Mouse (Mus musculus): ENCODE measurements around the gene Gm15013.
"Not testable (repeated sequence)": the region's sequence is repeated elsewhere in the genome, so short reads cannot be mapped to it uniquely, and the experiment has no call there.

Gene Gm15013

DNA sequence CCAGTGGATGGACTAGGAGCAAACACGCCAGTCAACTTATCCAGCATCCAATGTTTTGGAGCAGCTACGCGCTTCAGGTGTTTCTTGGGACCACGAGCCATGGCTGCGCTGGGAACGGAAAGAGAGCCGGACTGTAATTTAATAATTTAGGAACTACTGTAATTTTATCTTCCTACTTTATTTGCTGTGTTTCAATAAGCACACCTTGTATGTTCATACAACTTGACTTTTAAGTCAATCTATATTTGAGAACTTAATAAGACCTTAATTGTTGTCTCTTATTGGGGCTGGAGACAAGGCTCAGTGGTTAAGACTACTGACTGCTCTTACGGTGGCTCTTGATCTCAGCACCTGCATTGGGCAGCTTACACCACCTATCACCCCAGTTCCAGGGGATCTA lies at the start of gene Gm15013:
TSS of gene Gm15013 (minus strand) at position 101 of the 400 bp plus-strand sequence.
- DNase-seq = no peak

DNA sequence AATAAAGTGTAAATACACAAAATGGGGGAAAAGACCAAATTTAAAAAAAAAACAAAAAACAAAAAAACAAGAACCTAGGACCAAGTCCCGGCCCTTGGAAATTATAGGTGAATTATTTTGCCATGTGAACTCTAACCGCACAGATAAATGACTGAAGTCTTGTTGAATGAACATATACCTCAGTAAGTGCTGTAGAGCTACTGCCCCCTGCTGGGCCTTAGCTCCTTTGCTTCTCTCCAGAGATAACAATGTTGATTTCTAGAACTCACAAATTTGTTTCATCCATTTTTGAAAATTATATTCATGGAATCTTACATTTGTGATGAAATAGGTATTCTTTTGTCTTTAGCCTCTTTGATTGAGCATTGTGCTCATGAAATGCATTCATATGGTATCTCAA lies 48.3 kb upstream of the Gm15013 start:
- no peak for DNase-seq

DNA sequence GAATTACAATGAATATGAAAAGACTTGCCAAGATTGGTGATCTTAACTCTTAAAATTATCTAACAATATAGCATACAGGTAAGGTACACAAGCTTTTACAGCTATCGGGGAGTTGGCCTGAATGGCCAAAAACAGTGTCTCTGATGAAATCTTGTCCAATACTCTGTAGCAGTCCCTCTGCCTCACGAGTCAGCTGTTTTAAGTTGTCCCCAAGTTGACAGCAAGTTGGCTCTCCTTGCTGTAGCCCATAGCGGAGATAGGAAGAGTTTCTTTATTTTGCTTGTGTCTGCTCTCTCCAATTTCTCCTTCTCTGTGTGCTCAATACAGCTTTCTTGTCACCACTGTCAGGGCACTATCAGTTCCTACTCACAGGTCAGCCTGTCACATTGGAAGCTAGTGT lies 44.4 kb upstream of the Gm15013 start:
- DNase-seq = not testable (repeated sequence)

DNA sequence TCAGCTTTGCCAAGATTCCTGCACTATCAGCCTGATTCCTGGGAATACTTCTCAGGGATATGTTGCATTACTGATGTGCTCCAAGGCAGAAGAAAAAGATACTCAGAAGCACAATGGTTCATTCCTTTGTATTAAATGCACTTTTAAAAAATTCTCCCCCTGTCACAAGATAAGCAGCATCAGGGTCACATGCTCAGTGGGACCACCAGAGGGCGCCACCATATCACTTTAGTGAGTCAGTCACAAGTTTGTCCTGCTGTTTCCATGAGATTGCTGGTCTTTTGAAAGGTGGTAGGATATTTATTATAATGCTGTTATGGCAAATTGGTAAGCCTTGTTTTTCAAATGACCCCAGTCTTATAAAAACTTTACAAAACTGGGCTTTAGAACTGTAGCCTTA lies 37.6 kb upstream of the Gm15013 start:
- peak; percentile 30 for DNase-seq

DNA sequence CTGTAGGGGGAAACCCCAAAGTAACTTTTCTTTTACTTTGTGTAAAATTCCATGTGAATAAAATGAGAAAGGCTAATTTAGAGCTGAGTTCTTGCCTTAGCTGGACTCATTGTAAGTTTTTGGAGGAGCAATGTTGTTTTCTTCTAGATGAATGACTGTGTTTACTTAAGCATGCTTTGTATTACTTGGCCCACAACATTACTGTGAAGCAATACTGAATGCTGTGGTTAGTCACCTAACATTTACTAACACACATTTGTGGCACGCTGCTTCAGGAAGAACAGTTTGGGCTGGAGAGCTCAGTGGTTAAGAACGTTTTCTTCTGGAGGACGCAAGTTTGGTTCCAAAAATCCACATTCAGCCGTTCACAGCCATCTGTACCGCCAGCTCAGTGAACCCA lies 22.8 kb upstream of the Gm15013 start:
- DNase-seq = no peak

DNA sequence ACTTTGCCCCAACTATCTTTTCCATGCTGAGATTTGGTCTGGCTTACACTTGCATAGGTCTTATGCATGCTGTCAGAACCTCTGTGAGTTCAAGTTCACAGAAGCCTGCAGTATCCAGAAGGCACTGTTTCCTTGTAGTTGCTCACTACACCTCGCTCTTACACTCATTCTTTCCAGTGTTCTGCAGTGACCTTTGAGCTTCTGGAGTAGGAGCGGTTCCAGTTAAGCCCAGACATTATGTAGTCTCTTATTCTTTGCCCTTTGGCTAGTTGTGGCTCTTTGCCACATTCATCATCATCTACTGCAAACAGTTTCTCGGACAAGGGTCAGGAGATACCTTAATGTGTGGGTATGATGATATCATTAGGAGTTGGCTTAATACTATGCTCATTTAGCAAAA lies 16.3 kb upstream of the Gm15013 start:
- no peak for DNase-seq

DNA sequence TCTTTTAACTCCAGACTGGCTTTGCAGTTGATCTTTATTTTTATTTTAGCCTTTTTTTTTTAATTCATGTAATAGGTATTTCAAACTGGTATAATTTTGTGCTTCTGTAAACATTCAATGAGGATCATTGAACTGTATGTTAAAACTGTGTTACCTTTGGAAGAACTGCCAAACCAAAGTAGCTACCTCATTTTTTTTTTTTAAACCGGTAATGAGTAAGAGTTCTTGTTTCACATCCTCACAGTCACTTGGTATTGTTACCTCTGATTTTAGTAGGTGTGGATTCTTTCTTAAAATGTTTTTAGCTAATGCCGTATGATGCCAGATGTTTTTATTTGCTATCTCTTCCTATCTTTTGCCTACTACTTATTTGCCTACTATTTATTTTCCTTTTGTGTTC lies 8.1 kb upstream of the Gm15013 start:
- DNase-seq = no peak

DNA sequence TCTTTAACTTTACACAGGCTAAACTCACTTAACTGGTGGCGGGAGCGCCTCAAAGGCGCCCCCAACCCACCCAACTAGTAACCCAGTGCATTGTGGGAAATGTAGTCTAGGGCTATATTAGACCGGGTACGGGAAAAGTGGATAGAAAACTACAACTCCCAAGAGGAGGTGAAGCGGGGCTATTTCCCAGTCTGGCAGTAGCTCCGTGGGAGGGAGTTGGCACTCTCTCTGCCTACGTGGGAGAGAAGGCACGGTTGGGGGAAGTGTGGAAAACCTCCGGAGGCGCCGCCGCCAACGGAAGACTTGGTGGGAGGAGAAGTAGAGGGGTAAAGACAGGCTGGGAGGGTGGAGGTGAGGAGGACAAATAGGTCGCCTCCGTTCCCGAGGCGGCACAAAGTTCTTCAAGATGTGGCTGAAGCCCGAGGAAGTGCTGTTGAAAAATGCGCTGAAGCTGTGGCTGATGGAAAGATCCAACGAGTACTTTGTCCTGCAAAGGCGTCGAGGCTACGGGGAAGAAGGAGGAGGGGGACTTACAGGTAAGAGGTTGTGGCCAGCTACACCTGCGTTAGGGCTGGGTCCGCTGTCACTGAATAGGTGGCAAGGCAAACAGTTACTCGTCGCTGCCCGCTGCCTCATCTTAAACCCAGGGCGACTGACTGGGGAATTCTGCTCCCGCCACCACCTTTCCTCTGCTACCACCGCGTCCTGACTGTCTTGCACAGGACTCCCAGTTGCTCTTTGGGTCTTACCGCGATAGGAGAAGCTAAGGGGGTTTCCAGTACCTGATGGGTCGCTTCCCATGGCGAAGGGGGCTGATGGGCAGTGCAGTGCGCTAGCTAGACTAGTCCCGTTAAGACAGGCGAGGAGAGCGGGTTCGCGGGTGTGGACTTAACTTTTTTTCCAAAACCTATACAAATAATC lies 29.2 kb downstream of the Gm15013 start, which contains the start of gene Tbc1d8b:
TSS of gene Tbc1d8b (plus strand) at position 222 of the 921 bp plus-strand sequence.
- peak; percentile 66 for DNase-seq

DNA sequence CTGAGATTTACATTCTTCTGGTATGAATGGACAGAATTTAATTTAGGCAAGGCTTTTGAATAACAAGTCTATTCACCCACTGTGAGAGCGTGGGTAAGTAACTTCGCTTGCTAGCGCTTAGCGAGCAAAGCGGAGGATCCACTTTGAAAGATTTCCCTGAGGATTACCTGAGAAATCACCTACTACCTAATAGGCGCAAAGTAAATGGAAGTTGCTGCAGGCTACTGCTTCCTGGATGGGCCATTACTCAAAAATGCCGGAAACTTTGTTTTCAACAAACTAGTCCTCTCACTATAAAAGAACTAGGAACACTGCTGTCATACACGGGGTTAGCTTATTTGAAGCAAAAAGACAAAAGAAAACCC lies 29.9 kb downstream of the Gm15013 start:
- no peak for DNase-seq

DNA sequence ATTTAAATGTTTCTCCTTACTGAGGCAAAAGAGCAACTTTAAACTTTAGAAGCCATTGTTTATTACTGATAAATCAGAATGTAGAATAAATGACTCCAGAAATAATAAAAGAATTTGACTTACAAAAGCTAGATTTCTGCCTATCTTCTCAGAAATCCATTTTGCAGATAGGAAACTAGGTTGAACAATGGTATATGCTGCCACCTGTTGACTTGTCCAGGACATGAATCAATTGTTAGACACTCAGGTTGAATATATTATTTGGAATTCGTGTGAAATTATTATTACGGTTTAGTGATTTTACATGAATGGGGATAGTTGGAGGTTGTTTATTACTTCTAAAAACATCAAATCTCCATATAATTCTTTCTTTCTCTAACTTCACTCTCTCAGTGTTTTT lies 48.5 kb downstream of the Gm15013 start:
- DNase-seq = no peak

Data from cerebellum, adult 11 months (tissue).